Mouse (Mus musculus) heart, postnatal 0 days (tissue): ENCODE results near the gene Camk2d.

Experiments
- CTCF ChIP-seq: IDR thresholded peaks from 2 replicates; pipeline ENCODE4 v1.5.1; 2016; ENCODE audit warnings: antibody characterized with exemption, control low read depth, low read depth
- EP300 ChIP-seq: IDR thresholded peaks from 2 replicates; pipeline ENCODE4 v1.6.1; 2016; ENCODE audit warnings: antibody characterized with exemption, low read depth

DNA sequence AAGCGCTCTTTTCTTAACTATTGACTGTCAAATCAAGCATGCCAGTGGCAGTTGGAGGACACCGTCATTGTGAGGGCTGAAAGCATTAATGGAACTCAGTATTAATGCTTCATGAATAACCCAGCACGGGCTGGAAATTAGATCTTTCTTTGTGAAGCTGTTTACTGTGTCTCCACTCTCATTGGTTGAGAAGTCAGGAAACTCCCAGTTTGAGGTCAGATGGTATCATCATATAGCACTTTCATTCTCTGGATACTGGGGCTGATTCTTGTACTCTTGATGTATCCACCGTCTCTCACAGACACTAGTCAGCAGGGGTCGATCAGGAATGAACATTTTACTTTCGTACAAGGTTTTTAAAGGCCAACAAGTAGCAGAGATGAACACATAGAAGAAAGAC, 54.6 kb downstream of the Camk2d start:
- TF ChIP-seq CTCF: no peak
- TF ChIP-seq EP300: no peak
